Comparison of ENCODE assay signal across 14 mouse cellular contexts in genomic region chr8:107148802-107149201, GRCm38 (mm10).
"Had no signal": no experiment of that assay in that cellular context is flagged by ENCODE, and none has a peak within 500 bp of the region (broad histone marks: within the 10 kb centered on the region; RNA-seq: fewer than 3 reads in every experiment).

No protein-coding gene starts in this region.

- H3K4me2 ChIP-seq: liver, embryonic 11.5 days; liver, embryonic 15.5 days; lung, embryonic 14.5 days; midbrain, embryonic 15.5 days had no signal

- H3K4me3 ChIP-seq: liver, embryonic 15.5 days; midbrain, embryonic 10.5 days; midbrain, embryonic 15.5 days had no signal

- H3K27me3 ChIP-seq: liver, embryonic 15.5 days; midbrain, embryonic 15.5 days had no signal

- H3K9ac ChIP-seq: liver, embryonic 15.5 days; lung, embryonic 14.5 days; midbrain, embryonic 15.5 days had no signal

- H3K27ac ChIP-seq: liver, embryonic 15.5 days; midbrain, embryonic 10.5 days; midbrain, embryonic 15.5 days had no signal

- DNase-seq: kidney, adult 8-10 months; kidney, postnatal 25 days; layer of hippocampus, adult 9-11 months; lung, embryonic 14.5 days; lung, postnatal 10 days; lung, postnatal 4 days; spleen, adult 18-20 months; thymus, adult 18-20 months; thymus, postnatal 14 days had no signal

- ATAC-seq: intestine, postnatal 0 days; midbrain, embryonic 15.5 days had no signal

- H3K9me3 ChIP-seq: liver, embryonic 15.5 days; midbrain, embryonic 10.5 days; midbrain, embryonic 15.5 days had no signal
